8 mouse cellular contexts compared by ENCODE assay signal in genomic region chr10:78392072-78392471, GRCm38 (mm10). TPM values are rescaled to one million over a fixed set of nuclear protein-coding genes. Genes with fewer than 3 reads are reported as not detected.
DNase-seq lines count a peak whose midpoint lies in the region; ATAC-seq and TF ChIP-seq lines count a peak whose summit lies in the region.

No protein-coding gene starts in this region.

- H3K9me3 ChIP-seq in forebrain, postnatal 0 days (ENCODE audit: low read length) = no peaks in the 10 kb centered on the region

- peaks cover 12% of the 10 kb centered on the region; the same call in 1 of the 2 replicates for H3K4me1 ChIP-seq in forebrain, postnatal 0 days (ENCODE audit: insufficient read depth)

- TF ChIP-seq CTCF in forebrain, postnatal 0 days (IDR thresholded peaks at IDR 0.05; ENCODE audit: low read depth) = peak; percentile 91

- H3K27ac ChIP-seq in forebrain, postnatal 0 days (ENCODE audit: low read depth, low read length) = no peak overlapping the region

- H3K36me3 ChIP-seq in forebrain, postnatal 0 days (ENCODE audit: insufficient read depth) = no peaks in the 10 kb centered on the region

- WGBS in forebrain, postnatal 0 days = 3% methylated on average over 18 of the region's 18 CpGs

- no peak overlapping the region for H3K9ac ChIP-seq in forebrain, postnatal 0 days

- no peak overlapping the region for H3K4me3 ChIP-seq in forebrain, postnatal 0 days (ENCODE audit: low read depth, low read length)

- ATAC-seq in forebrain, postnatal 0 days = no peak

- no peaks in the 10 kb centered on the region; the same call in 1 of the 2 replicates for H3K27me3 ChIP-seq in forebrain, postnatal 0 days (ENCODE audit: insufficient read depth, low read length)

- H3K4me2 ChIP-seq in forebrain, postnatal 0 days (ENCODE audit: low read depth) = no peak overlapping the region

- DNase-seq in MN1 (ENCODE audit: low spot score) = peak; percentile 79
- DNase-seq in cerebellum, adult 11 months = peak; percentile 81
- peak; percentile 84 for DNase-seq in forebrain, postnatal 0 days
- DNase-seq in heart, postnatal 4 days = peak; percentile 88
- peak; percentile 83 to 84 for DNase-seq in layer of hippocampus, postnatal 14 days (ENCODE audit: low spot score in 2 of 2)
- peak; percentile 84 for DNase-seq in lung, postnatal 25 days (ENCODE audit: low spot score)
- peak; percentile 83 for DNase-seq in right cerebral cortex, postnatal 14 days
- DNase-seq in urinary bladder, postnatal 36 days (ENCODE audit: low spot score in 2 of 2) = peak; percentile 75 to 82

RNA-seq across cellular contexts. Expression of gene Rrp1, which starts 20.8 kb away (rescaled TPM):
- total RNA-seq in forebrain, postnatal 0 days (2014; rRNA removed) = 256 TPM in 2 replicates
- 401 and 455 TPM in 2 replicates for polyA plus RNA-seq in forebrain, postnatal 0 days (2015; fragmentation: Nextera tagmentation; extraction: Ambion mirVana)
- total RNA-seq in heart, postnatal 4 days (2021) = 100 to 1,000 TPM; 132 to 138 TPM
- total RNA-seq in layer of hippocampus, postnatal 14 days (2021) = 100 to 1,000 TPM; 337 to 342 TPM

RNA-seq across cellular contexts. Expression of gene Cstb, which starts 33.4 kb away (rescaled TPM):
- 55.2 and 59.0 TPM in 2 replicates for total RNA-seq in forebrain, postnatal 0 days (2014; rRNA removed)
- 147 and 190 TPM in 2 replicates for polyA plus RNA-seq in forebrain, postnatal 0 days (2015; fragmentation: Nextera tagmentation; extraction: Ambion mirVana)
- 10 to 100 TPM; 42.8 to 45.3 TPM for total RNA-seq in heart, postnatal 4 days (2021)
- total RNA-seq in layer of hippocampus, postnatal 14 days (2021) = 10 to 100 TPM; 33.8 to 37.6 TPM

RNA-seq across cellular contexts. Expression of gene Agpat3, which starts 39.8 kb away (rescaled TPM):
- total RNA-seq in forebrain, postnatal 0 days (2014; rRNA removed) = 72.9 and 94.9 TPM in 2 replicates
- polyA plus RNA-seq in forebrain, postnatal 0 days (2015; fragmentation: Nextera tagmentation; extraction: Ambion mirVana) = 72.4 and 101 TPM in 2 replicates
- total RNA-seq in heart, postnatal 4 days (2021) = 100 to 1,000 TPM; 242 to 263 TPM
- total RNA-seq in layer of hippocampus, postnatal 14 days (2021) = 100 to 1,000 TPM; 258 to 259 TPM
